Comparison of ENCODE assay signal across 15 mouse cellular contexts in the genomic region with DNA sequence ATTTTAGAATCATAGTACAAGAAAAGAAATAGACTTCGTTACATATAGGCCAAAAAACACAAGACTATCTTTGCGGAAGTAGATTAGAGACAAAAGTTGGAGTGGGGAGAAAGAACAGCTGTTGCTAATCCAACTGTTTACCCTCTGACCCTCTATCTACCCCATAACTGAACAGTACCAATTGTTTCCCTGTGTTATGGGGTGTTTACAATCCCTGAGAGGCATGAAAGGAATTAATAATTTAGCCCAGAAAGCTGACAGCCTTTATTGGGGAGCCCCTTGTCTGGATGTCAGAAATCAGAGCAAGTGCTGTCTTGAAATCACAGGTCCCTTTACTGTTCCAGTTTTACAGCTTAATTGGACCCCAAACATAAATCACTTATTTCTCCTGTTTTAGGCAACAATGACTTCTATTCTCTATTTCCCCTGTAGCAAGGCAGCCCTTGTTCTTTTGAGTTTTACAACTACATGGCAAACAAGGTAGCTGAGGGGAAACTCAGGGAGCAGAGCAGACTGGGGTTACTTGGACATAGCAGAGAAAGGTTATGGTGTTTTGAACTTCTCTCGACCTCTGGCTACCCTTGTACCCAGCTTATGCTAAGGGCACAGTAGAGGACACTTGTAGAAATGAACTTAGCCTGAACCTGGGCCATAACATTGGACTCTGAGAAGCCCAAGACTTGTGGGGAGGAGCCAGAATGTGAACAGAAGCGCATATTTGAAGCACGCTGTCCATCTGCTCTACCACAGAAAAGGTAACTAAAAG.
"Had no signal": no experiment of that assay in that cellular context is flagged by ENCODE, and none has a peak within 500 bp of the region (broad histone marks: within the 10 kb centered on the region; RNA-seq: fewer than 3 reads in every experiment).

No protein-coding gene starts in this region.

- H3K36me3 ChIP-seq: liver, embryonic 13.5 days; midbrain, embryonic 15.5 days had no signal

- H3K4me1 ChIP-seq: kidney, embryonic 15.5 days; limb, embryonic 15.5 days; liver, embryonic 13.5 days; midbrain, embryonic 15.5 days had no signal

- H3K4me2 ChIP-seq: kidney, embryonic 15.5 days; limb, embryonic 15.5 days; liver, embryonic 13.5 days; midbrain, embryonic 11.5 days; midbrain, embryonic 15.5 days; neural tube, embryonic 13.5 days had no signal

- H3K27ac ChIP-seq: kidney, embryonic 15.5 days; left cerebral cortex, adult 2 months; limb, embryonic 15.5 days; liver, embryonic 13.5 days; midbrain, embryonic 15.5 days; neural tube, embryonic 13.5 days had no signal

- H3K9ac ChIP-seq: kidney, embryonic 15.5 days; limb, embryonic 15.5 days; liver, embryonic 13.5 days; midbrain, embryonic 15.5 days; neural tube, embryonic 13.5 days had no signal

- H3K27me3 ChIP-seq: kidney, embryonic 15.5 days; limb, embryonic 15.5 days; liver, embryonic 13.5 days; midbrain, embryonic 15.5 days; neural tube, embryonic 13.5 days had no signal

- DNase-seq: kidney, adult 2 months; kidney, postnatal 25 days; liver, embryonic 13.5 days; lung, adult 18-20 months; lung, postnatal 36 days; retina, postnatal 1 day; right cerebral cortex, postnatal 4 days; spleen, adult 18-20 months; thymus, postnatal 4 days had no signal

- H3K4me3 ChIP-seq: kidney, embryonic 15.5 days; left cerebral cortex, adult 2 months; limb, embryonic 15.5 days; liver, embryonic 13.5 days; midbrain, embryonic 15.5 days; neural tube, embryonic 13.5 days had no signal

- ATAC-seq: midbrain, embryonic 15.5 days had no signal

- H3K9me3 ChIP-seq: kidney, embryonic 15.5 days; limb, embryonic 15.5 days; liver, embryonic 13.5 days; midbrain, embryonic 15.5 days; neural tube, embryonic 13.5 days had no signal
